Mouse (Mus musculus) cerebellum, adult 9-10 months (tissue): Measurements from ENCODE around the gene Lyrm7.
"Not testable (repeated sequence)": the region's sequence is repeated elsewhere in the genome, so short reads cannot be mapped to it uniquely, and the experiment has no call there.

Experiments used
- DNase-seq: peaks from one replicate; pipeline ENCODE4 v3.0.0; 2022

The Lyrm7 gene

GRCm38 (mm10) chr11:54879922-54880321, 19.2 kb upstream of the Lyrm7 start:
- DNase-seq = no peak

- DNase-seq = peak; percentile 53
Measured at GRCm38 (mm10) chr11:54879434-54879833, 18.7 kb upstream of the Lyrm7 start.

DNA sequence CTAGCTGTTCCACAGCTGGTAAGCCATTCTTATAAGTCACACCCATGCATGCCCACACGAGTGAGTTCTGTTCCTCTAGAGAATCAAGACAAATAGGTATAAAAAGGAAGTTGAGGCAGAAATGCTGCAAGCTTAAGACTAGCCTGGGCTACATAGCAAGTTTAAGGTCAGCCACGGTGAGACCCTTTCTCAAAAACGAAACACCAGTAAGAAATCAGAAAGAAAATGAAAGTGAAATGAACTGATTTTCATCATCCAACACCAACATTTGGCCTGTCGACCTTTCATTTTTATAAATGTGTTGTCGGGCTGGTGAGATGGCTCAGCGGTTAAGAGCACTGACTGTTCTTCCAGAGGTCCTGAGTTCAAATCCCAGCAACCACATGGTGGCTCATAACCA, 18.2 kb upstream of the Lyrm7 start:
- no peak for DNase-seq

GRCm38 (mm10) chr11:54876031-54876430, 15.3 kb upstream of the Lyrm7 start:
- no peak for DNase-seq

DNA sequence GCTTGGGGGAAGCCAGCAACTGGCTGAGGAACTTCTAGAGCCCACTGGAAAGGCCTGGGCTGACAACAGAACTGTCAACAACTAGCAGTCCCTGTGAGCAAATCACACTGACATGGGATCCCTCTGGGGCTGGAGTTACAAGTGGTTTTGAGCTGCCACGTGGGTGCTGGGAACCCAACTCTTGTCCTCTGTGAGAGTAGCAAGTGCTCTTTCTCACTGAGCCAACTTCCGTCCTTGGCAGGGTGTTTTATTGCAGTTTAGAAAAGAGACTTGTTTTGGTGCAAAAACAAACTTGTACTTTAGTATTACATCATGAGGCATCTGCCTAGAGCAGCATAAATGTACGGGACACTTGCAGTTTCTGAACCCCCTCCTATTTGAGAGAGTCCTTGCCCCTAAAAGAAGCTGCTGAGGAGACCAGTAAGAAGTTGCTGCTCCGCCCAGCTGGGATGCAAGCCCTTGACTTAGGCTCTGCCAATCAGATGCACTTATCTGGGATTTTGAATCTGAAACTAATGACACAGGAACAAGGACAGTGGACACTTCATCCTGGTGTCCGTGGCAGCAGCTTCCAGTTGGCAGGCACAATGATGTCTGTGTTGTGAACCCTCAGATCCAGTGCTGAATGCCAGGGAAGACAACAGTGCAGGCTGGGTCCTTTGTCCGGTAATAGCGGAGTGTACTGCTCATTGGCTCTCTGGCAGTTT, 11.3 kb upstream of the Lyrm7 start:
- peak; percentile 32 for DNase-seq

DNA sequence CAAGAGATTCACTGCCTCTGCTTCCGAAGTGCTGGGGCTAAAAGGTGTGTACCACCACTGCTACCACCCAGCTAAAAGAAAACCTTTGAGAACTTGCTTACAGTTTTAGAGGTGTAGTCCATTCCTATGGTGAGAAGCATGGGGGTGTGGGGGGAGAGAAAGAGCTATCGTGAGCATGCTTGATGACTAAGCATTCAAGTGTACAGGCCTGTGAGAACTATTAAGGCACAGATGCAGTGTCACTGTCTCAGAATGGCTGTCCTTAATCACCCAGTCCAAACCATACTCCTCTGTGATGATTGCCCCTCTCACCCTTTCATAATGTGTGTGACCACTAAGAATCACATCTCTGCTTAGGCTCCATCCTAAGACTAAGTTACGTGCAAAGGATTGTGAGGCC, 8.6 kb upstream of the Lyrm7 start:
- DNase-seq = no peak

GRCm38 (mm10) chr11:54868445-54868844, 7.7 kb upstream of the Lyrm7 start:
- DNase-seq = no peak

- peak; percentile 32 for DNase-seq
Measured at GRCm38 (mm10) chr11:54867903-54868434, 7.3 kb upstream of the Lyrm7 start.

DNA sequence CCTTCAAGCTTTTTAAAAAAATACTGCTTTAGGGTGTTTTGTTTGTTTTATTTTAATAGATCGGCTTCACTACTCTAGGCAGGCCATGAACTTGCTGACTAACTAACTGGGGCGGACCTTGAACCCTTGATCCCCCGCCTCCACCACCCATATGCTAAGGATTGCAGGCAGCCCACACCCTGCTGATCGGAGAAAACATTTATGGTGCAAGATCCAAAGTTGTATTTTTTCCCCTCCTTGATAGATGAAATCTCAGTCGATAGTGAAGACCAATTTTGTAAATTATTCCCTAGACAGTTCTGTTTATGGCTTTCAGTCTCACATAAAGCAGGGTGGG, 6.3 kb upstream of the Lyrm7 start:
- DNase-seq = peak; percentile 53

GRCm38 (mm10) chr11:54866119-54867048, 5.7 kb upstream of the Lyrm7 start, which contains the start of gene Hint1:
Gene Hint1 (plus strand): TSS chr11:54866383.
- DNase-seq = peak; percentile 95

- DNase-seq = peak; percentile 45
Measured at GRCm38 (mm10) chr11:54865330-54866085, 4.8 kb upstream of the Lyrm7 start.

GRCm38 (mm10) chr11:54862621-54863520, 2.2 kb upstream of the Lyrm7 start:
- DNase-seq = peak; percentile 69

DNA sequence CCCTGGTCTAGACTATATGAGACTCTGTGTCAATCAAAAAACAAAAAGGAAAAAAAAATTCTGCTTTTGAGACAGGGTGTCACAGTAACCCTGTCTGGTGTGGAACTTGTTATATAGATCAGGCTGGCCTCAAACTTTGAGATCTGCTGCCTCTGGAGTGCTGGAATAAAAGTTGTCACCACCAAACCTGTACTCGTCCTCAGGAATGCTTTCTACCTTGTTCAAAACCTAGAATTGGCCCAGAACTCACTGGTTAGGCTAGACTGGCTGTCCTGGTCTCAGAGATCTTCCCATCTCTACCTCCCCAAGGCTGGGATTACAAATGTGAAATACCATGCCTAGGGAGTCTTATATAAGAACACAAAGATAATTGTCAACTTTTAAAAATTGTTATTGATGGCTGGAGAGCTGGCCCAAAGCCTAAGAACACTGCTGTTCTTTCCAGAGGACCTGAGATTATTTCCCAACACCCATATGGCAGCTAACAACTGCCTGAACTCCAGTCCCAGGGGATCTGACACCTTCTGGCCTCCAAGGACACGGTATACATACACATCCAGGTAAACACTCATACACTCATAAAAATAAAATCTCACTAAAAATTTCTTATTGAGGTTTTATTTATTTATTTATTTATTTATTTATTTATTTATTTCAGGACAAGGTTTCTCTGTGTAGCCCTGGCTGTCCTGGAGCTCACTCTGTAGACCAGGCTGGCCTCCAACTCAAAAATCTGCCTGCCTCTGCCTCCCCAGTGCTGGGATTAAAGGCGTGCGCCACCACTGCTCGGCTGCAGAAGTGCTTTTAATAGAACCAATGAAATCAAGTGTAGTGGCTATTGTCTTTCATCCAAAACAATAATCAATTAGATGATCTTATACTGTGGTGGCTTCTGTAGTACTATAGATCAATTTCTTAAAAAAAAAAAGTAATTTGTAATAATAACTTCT, 1.0 kb upstream of the Lyrm7 start:
- DNase-seq = peak; percentile 52

DNA sequence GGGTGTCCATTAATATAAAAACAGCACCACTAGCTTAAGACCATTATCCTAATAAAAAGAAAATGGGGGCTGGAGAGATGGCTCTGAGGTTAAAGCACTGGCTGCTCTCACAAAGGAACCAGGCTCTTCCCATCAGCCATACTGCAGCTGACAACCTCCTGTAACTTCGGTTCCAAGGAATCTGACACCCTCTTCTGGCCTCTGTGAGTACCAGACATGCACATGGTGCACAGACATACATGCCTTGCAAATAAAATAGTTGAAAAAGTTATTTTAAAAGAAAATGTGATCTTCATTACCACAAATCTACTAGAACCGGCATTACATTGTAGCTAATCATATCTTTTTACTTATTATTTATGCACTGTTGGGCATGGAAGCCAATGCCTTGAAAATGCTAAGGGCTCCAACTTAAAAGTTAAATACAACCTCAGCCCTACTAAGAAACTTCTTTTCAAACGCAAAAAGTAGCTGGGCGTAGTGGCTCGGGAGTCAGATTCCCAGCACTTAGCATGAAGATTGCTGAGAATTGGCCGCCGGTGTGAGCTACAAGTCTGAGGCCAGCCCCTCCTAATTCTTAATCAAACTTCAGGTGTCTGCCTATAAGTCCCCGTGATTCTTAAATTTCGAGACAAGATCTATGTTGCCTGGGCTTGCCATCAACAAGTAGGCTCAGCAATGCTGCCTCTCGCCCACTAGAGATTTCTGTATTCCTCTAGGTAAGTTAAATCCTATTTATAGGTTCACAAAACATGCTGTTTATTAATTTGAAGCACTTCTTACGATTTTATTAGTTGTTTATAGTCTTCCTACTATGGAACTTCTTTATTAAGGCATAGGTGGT, 1.2 kb downstream of the Lyrm7 start:
- DNase-seq = peak; percentile 50

DNA sequence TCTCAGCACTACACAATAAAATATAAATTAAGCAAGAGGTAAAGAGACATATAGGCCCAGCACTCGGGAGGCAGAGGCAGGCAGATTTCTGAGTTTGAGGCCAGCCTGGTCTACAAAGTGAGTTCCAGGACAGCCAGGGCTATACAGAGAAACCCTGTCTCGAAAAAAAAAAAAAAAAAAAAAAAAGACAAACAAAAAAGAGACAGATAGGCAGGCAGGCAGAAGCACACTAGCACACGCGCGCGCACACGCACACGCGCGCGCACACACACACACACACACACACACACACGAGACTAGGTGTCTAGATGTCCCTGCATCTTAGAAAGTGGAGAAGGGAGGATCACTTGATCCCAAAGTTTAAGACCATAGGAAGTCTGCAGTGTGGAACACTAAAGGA, 1.8 kb downstream of the Lyrm7 start:
- not testable (repeated sequence) for DNase-seq

DNA sequence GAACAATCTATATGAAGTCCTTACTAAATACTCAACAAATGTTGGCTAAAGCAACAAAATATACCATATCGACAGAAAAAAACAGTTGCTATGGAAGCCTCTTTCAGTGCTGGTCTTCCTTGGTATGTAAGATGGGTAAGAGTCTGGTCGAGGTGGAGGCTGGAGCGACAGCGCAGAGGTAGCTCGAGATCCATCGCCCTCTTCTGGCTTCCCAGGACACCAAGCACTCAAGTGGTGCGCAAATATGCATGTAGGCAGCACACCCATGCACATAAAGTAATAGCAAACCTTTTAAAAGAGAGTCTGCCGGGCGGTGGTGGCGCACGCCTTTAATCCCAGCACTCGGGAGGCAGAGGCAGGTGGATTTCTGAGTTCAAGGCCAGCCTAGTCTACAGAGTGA, 9.1 kb downstream of the Lyrm7 start:
- DNase-seq = no peak

GRCm38 (mm10) chr11:54849961-54850758, 10.6 kb downstream of the Lyrm7 start:
- no peak for DNase-seq

- no peak for DNase-seq
Measured at GRCm38 (mm10) chr11:54845470-54846442, 15.0 kb downstream of the Lyrm7 start.
